Mouse (Mus musculus): ENCODE measurements around the gene Nlgn1. TPM values are rescaled to one million over a fixed set of nuclear protein-coding genes. Genes with fewer than 3 reads are reported as not detected.

Gene Nlgn1
- 2.3 and 2.8 TPM in 2 replicates for polyA plus RNA-seq (2014; fragmentation: Nextera tagmentation; extraction: Ambion mirVana)

DNA sequence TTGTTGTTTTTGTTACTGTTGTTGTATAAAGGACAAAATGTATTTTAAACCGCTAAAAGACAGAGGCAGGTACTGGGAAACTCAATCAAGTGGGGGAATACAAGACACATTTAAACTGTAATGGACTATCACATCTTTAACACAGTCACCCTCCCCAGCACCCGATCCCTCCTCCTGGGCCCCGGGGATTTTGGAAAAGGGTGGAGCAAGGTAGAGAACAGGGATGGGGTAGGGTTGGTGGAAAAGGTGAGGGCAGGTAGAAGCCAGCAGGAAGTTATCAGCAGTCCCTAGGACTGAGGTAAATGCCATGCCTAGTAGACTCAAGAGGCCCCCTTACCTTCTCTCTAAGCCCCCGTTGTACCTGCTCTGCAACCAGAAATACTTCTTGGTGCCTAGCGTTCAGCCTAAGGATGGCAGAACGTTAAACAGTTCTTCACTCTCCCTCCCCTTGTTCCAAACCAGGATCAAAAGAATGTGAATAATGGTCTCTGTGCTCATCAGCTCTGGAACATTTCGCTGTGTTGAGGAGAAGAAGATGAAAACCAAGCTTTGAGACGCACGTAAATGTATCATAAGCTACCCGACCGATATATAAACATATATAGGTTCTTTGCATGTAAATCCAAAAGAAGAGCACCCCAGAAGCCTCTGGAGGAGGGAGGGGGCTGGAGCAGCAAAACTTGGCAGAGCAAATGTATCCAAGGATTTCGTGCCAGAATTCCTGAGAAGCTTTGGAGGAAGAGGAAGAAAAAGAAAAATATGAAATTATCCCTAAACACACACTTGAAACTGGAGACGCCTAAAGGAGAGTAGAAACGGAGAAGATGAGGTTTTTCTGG, at the start of gene Nlgn1:
Gene Nlgn1 (minus strand): TSS at position 61 of the 839 bp plus-strand sequence.
- H3K9ac ChIP-seq (replicated peaks; ENCODE audit: low read depth, low read length) = no peak within 1 kb of the TSS; the same call in 1 of the 2 replicates
- peaks cover 20% of the 10 kb centered on the region for H3K27me3 ChIP-seq (ENCODE audit: control insufficient read depth, insufficient read depth, low read length)
- H3K9me3 ChIP-seq (ENCODE audit: control insufficient read depth, low read depth, low read length) = no peaks in the 10 kb centered on the region
- ATAC-seq (ENCODE audit: insufficient number of reproducible peaks, insufficient read depth, low FRiP score, low read depth) = no peak
- H3K4me2 ChIP-seq (replicated peaks; ENCODE audit: low read depth, low read length) = peak within 1 kb of the TSS; percentile 95
- peak within 1 kb of the TSS; percentile 54 for H3K4me3 ChIP-seq (ENCODE audit: low read depth, low read length)
- peaks cover 8% of the 10 kb centered on the region for H3K4me1 ChIP-seq (ENCODE audit: control insufficient read depth, insufficient read depth, low read length)
- WGBS = 3% methylated on average over 14 of the region's 14 CpGs
- H3K36me3 ChIP-seq (ENCODE audit: control insufficient read depth, insufficient read depth, low read length) = no peaks in the 10 kb centered on the region
- H3K27ac ChIP-seq (ENCODE audit: low read length) = no peak within 1 kb of the TSS

DNA sequence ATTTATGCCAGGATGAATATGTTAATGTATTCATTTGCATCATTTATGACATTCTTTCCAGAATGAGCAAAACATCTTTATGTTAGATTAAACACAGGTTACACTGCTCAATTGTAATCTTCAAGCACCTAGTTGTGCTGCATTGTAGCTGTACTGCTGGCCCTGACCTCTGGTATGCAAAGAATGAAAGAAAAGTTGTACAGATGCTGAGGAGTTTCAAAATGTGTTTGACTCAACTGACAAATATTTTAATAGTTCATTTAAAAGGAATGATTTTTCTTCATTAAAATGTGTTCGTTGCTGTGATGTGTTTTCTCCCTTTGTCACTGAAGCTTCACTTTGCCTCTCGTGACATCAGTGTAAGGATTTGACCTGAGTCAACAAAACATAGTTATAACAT, 46.0 kb upstream of the Nlgn1 start:
- Histone ChIP-seq H3K4me1 (ENCODE audit: control insufficient read depth, insufficient read depth, low read length) (no peaks in the 10 kb centered on the region), H3K9me3 (ENCODE audit: control insufficient read depth, low read depth, low read length) (no peaks in the 10 kb centered on the region), H3K27me3 (ENCODE audit: control insufficient read depth, insufficient read depth, low read length) (no peaks in the 10 kb centered on the region), H3K4me3 (ENCODE audit: low read depth, low read length) (no peak overlapping the region), H3K27ac (ENCODE audit: low read length) (no peak overlapping the region), H3K36me3 (ENCODE audit: control insufficient read depth, insufficient read depth, low read length) (no peaks in the 10 kb centered on the region), H3K9ac (replicated peaks; ENCODE audit: low read depth, low read length) (no peak overlapping the region), H3K4me2 (replicated peaks; ENCODE audit: low read depth, low read length) (no peak overlapping the region)
- 56% methylated on average over 2 of the region's 2 CpGs for WGBS
- ATAC-seq (ENCODE audit: insufficient number of reproducible peaks, insufficient read depth, low FRiP score, low read depth) = no peak

DNA sequence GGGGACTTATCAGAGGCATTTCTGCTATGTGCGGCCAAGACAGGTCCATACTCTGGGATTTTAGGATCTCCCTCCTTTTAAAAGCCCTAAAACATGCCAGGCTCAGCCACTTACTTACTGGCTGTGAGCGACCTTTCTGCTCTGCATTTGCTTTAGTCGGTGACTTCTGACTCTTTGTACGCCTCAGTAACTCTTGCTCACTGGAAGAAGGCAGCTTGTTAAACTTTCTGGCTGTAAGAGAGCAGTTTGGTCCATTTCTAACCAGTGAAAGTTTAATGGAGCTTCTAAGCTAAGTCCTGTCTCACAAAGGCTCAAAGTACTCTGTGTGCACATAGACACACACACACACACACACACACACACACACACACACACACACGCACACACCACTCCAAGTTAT, 22.8 kb upstream of the Nlgn1 start:
- Histone ChIP-seq H3K27me3 (ENCODE audit: control insufficient read depth, insufficient read depth, low read length) (no peaks in the 10 kb centered on the region), H3K4me3 (ENCODE audit: low read depth, low read length) (no peak overlapping the region), H3K27ac (ENCODE audit: low read length) (no peak overlapping the region), H3K9ac (replicated peaks; ENCODE audit: low read depth, low read length) (no peak overlapping the region), H3K36me3 (ENCODE audit: control insufficient read depth, insufficient read depth, low read length) (no peaks in the 10 kb centered on the region), H3K4me2 (replicated peaks; ENCODE audit: low read depth, low read length) (no peak overlapping the region), H3K4me1 (ENCODE audit: control insufficient read depth, insufficient read depth, low read length) (no peaks in the 10 kb centered on the region), H3K9me3 (ENCODE audit: control insufficient read depth, low read depth, low read length) (no peaks in the 10 kb centered on the region)
- ATAC-seq (ENCODE audit: insufficient number of reproducible peaks, insufficient read depth, low FRiP score, low read depth) = no peak
- WGBS = 83% methylated on average over 5 of the region's 5 CpGs

DNA sequence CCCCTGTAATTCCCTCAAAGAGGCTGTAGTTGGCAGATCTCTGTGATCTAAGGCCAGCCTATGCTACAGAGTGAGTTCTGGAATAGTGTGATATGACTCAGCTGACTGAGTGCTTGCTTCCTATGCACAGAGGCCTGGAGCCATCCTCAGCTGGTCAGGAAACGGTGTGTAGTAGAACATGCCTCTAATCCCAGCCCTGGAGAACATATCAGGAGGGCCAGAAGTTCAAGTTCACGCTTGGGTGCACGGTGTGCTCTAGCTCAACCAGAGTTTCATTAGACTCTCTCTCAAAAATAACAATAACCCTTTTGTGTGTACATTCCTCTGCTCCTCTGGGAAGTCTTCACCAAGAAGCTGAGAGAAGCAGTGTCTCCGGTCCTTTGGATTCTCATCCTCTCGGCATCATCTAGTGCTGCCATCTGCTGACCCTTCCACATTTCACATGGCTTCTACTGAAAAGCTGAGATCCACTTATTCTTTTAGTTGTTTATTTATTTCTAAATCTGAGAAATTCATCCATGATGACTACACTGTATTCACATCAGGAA, 22.3 kb upstream of the Nlgn1 start:
- no peaks in the 10 kb centered on the region for H3K36me3 ChIP-seq (ENCODE audit: control insufficient read depth, insufficient read depth, low read length)
- H3K27ac ChIP-seq (ENCODE audit: low read length) = no peak overlapping the region
- WGBS = 80% methylated on average over 5 of the region's 5 CpGs
- no peak overlapping the region for H3K4me3 ChIP-seq (ENCODE audit: low read depth, low read length)
- no peaks in the 10 kb centered on the region for H3K9me3 ChIP-seq (ENCODE audit: control insufficient read depth, low read depth, low read length)
- H3K4me2 ChIP-seq (replicated peaks; ENCODE audit: low read depth, low read length) = no peak overlapping the region
- H3K4me1 ChIP-seq (ENCODE audit: control insufficient read depth, insufficient read depth, low read length) = no peaks in the 10 kb centered on the region
- no peak for ATAC-seq (ENCODE audit: insufficient number of reproducible peaks, insufficient read depth, low FRiP score, low read depth)
- H3K9ac ChIP-seq (replicated peaks; ENCODE audit: low read depth, low read length) = no peak overlapping the region
- H3K27me3 ChIP-seq (ENCODE audit: control insufficient read depth, insufficient read depth, low read length) = no peaks in the 10 kb centered on the region

DNA sequence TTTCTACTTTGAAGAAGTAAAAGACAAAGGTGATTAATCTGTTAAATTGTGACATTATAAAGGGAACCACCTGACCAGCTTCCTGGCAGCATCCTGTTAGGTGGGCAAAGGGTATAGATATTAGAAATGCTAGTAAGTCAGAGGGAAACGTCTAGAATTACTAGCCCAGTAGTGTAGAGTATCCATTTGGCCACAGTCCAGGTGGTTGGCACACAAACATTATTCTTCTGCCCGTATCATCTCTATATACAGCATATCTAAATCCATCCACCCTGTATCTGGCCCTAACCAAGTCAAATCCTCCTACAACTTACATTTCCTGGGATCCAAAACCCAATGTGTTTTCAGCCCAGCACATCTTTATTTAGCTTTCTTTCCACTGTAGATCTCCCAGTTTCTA, 5.2 kb upstream of the Nlgn1 start:
- Histone ChIP-seq H3K4me1 (ENCODE audit: control insufficient read depth, insufficient read depth, low read length) (peaks cover 2% of the 10 kb centered on the region), H3K4me2 (replicated peaks; ENCODE audit: low read depth, low read length) (no peak overlapping the region), H3K9ac (replicated peaks; ENCODE audit: low read depth, low read length) (no peak overlapping the region), H3K36me3 (ENCODE audit: control insufficient read depth, insufficient read depth, low read length) (no peaks in the 10 kb centered on the region), H3K9me3 (ENCODE audit: control insufficient read depth, low read depth, low read length) (no peaks in the 10 kb centered on the region), H3K4me3 (ENCODE audit: low read depth, low read length) (no peak overlapping the region), H3K27me3 (ENCODE audit: control insufficient read depth, insufficient read depth, low read length) (peaks cover 14% of the 10 kb centered on the region), H3K27ac (ENCODE audit: low read length) (no peak overlapping the region)
- WGBS = 56% methylated on average over 2 of the region's 2 CpGs
- ATAC-seq (ENCODE audit: insufficient number of reproducible peaks, insufficient read depth, low FRiP score, low read depth) = no peak

DNA sequence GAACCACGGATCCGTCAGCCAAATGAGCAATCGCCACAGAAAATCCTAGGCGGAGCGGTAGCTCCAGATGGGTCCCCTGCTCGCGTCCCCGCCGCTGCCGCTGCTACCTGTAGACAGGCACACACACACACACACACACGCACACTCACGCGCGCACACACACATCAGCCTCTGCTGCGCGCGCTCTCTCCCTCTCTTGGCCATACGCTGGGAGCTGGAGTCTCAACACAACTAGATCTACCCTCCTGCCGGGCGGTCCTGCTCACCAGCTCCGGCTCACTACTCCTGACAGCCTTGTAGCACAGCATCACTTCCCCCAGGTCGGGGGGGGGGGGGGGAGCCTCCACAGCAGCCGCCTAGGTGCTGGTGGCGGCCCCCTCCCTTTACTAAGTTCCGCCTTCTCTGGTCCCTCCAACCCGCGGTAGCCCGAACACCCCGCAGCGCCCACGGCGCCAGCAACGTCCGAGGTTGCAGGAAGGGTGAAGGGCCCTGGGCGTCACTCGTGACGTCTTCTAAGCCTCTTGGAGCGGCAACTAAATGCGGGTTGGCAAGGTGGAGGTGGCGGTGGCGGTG, 1.1 kb upstream of the Nlgn1 start:
- H3K36me3 ChIP-seq (ENCODE audit: control insufficient read depth, insufficient read depth, low read length) = no peaks in the 10 kb centered on the region
- under 1% methylated on average over 41 of the region's 41 CpGs for WGBS
- H3K27ac ChIP-seq (ENCODE audit: low read length) = no peak overlapping the region
- H3K4me1 ChIP-seq (ENCODE audit: control insufficient read depth, insufficient read depth, low read length) = peaks cover 8% of the 10 kb centered on the region
- H3K4me3 ChIP-seq (ENCODE audit: low read depth, low read length) = peak overlapping the region; percentile 38
- H3K27me3 ChIP-seq (ENCODE audit: control insufficient read depth, insufficient read depth, low read length) = peaks cover 20% of the 10 kb centered on the region
- peak overlapping the region; percentile 69 for H3K4me2 ChIP-seq (replicated peaks; ENCODE audit: low read depth, low read length)
- peak; percentile 57; the same call in 1 of the 2 replicates for ATAC-seq (ENCODE audit: insufficient number of reproducible peaks, insufficient read depth, low FRiP score, low read depth)
- no peak overlapping the region; the same call in 1 of the 2 replicates for H3K9ac ChIP-seq (replicated peaks; ENCODE audit: low read depth, low read length)
- no peaks in the 10 kb centered on the region for H3K9me3 ChIP-seq (ENCODE audit: control insufficient read depth, low read depth, low read length)

DNA sequence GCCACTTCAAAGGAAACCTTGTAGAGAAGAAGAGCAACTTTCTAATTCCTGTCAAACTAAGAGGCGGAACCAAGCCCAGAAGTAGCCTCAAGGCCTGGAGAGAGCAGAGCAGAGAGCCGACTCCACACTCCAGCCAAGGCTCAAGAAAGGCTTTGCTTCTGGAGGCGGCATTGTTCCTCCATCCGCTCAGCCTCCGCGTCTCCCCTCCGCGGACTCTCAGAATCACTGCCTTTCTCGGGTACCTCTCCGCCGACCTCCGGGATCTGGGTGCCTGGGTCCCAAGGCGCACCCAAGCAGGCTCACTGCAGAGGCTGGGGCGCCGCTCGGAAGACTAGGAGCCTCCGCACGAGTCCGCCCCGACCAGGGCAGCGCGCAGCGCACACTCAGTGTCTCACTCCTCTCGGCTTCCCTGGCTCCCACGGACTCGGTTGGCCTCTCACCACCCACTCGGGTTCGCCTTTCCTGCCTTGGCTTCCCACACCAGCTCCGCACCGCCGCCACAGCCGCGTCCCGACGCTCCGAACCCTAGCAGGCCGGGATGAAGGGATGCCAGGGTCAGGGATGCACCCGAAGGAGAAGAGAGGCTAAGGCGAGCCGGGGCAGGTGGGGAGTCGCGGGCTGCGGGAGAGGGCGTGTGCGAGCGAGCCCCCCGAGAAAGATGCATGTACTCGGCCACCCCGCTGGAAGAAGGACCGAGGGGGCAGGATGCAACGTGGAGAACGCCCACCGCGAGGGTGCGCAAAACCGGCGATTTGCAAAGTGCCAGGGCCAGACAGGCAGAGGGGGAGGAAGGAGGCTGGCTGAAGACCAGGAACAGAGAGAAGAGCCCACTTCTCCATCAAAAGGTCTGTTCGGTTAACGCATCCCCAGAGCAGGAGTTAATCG, 841 bp downstream of the Nlgn1 start:
- under 1% methylated on average over 60 of the region's 60 CpGs for WGBS

DNA sequence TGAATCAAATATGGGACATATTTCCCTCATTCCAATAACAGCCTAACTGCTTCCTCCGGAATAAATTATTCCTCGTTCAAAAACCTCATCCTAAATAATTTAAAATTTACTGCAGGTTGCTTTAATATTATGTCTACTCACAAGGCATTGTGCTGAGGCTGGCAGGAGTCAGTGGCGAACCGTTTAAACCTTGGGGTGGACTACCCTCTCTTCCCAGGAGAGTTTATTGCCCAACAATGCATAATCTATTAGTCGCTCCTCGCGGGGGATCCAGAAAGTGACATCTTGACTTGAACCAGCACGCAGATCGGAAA, 1.4 kb downstream of the Nlgn1 start:
- no peak for ATAC-seq (ENCODE audit: insufficient number of reproducible peaks, insufficient read depth, low FRiP score, low read depth)
- Histone ChIP-seq H3K36me3 (ENCODE audit: control insufficient read depth, insufficient read depth, low read length) (no peaks in the 10 kb centered on the region), H3K9me3 (ENCODE audit: control insufficient read depth, low read depth, low read length) (no peaks in the 10 kb centered on the region), H3K27ac (ENCODE audit: low read length) (no peak overlapping the region), H3K9ac (replicated peaks; ENCODE audit: low read depth, low read length) (no peak overlapping the region; the same call in 1 of the 2 replicates), H3K4me3 (ENCODE audit: low read depth, low read length) (peak overlapping the region; percentile 54), H3K4me2 (replicated peaks; ENCODE audit: low read depth, low read length) (peak overlapping the region; percentile 95), H3K27me3 (ENCODE audit: control insufficient read depth, insufficient read depth, low read length) (peaks cover 20% of the 10 kb centered on the region), H3K4me1 (ENCODE audit: control insufficient read depth, insufficient read depth, low read length) (peaks cover 8% of the 10 kb centered on the region)
- 16% methylated on average over 9 of the region's 9 CpGs for WGBS

More for the DNA sequence above, 841 bp downstream of the Nlgn1 start:
- H3K36me3 ChIP-seq (ENCODE audit: control insufficient read depth, insufficient read depth, low read length) = no peaks in the 10 kb centered on the region
- peaks cover 20% of the 10 kb centered on the region for H3K27me3 ChIP-seq (ENCODE audit: control insufficient read depth, insufficient read depth, low read length)
- ATAC-seq (ENCODE audit: insufficient number of reproducible peaks, insufficient read depth, low FRiP score, low read depth) = peak; percentile 50
- H3K9ac ChIP-seq (replicated peaks; ENCODE audit: low read depth, low read length) = no peak overlapping the region; the same call in 1 of the 2 replicates
- H3K27ac ChIP-seq (ENCODE audit: low read length) = no peak overlapping the region
- no peaks in the 10 kb centered on the region for H3K9me3 ChIP-seq (ENCODE audit: control insufficient read depth, low read depth, low read length)
- H3K4me1 ChIP-seq (ENCODE audit: control insufficient read depth, insufficient read depth, low read length) = peaks cover 8% of the 10 kb centered on the region
- peak overlapping the region; percentile 95 for H3K4me2 ChIP-seq (replicated peaks; ENCODE audit: low read depth, low read length)
- H3K4me3 ChIP-seq (ENCODE audit: low read depth, low read length) = peak overlapping the region; percentile 54

Measured in stomach, embryonic 14.5 days (tissue).